Mouse (Mus musculus): ENCODE measurements around the gene Nphp1. TPM values are rescaled to one million over a fixed set of nuclear protein-coding genes. Genes with fewer than 3 reads are reported as not detected.

Nphp1 gene
- total and polyA plus RNA-seq, 3 experiments: 4.6 to 9.7 (median 8.2) TPM

- TF ChIP-seq ZKSCAN1 (IDR thresholded peaks at IDR 0.05; ENCODE audit: borderline replicate concordance, low read depth, low read length): no peak
- TF ChIP-seq POLR2AphosphoS2 (IDR thresholded peaks at IDR 0.05; ENCODE audit: low read depth, low read length): no peak
- no peak for TF ChIP-seq BHLHE40 (IDR thresholded peaks at IDR 0.05; ENCODE audit: low read depth, low read length)
- TF ChIP-seq MXI1 (IDR thresholded peaks at IDR 0.05; ENCODE audit: low read depth, low read length): no peak
- TF ChIP-seq RAD21 (IDR thresholded peaks at IDR 0.05; ENCODE audit: low read depth, low read length): no peak
- no peak for TF ChIP-seq USF2 (conservative IDR thresholded peaks at IDR 0.05; ENCODE audit: low read depth, low read length)
- no peak for TF ChIP-seq MEF2A (IDR thresholded peaks at IDR 0.05; ENCODE audit: borderline replicate concordance, low read depth, low read length)
- no peak for TF ChIP-seq ZNF384 (IDR thresholded peaks at IDR 0.05; ENCODE audit: low read depth, low read length)
- no peak for TF ChIP-seq CHD2 (IDR thresholded peaks at IDR 0.05; ENCODE audit: low read length)
- no peak for TF ChIP-seq EP300 (IDR thresholded peaks at IDR 0.05; ENCODE audit: low read length)
- TF ChIP-seq JUN (IDR thresholded peaks at IDR 0.05; ENCODE audit: insufficient read depth, low read depth, low read length): no peak
- no peak for TF ChIP-seq MYC (IDR thresholded peaks at IDR 0.05; ENCODE audit: low read depth, low read length)
- no peak for TF ChIP-seq NRF1 (IDR thresholded peaks at IDR 0.05; ENCODE audit: low read depth, low read length)
- no peak for TF ChIP-seq ZMIZ1 (IDR thresholded peaks at IDR 0.05; ENCODE audit: low read depth, low read length)
- no peak for TF ChIP-seq MAX (IDR thresholded peaks at IDR 0.05; ENCODE audit: low read length)
- TF ChIP-seq MAFK (IDR thresholded peaks at IDR 0.05; ENCODE audit: insufficient replicate concordance, low read length): no peak
- no peak for TF ChIP-seq ZC3H11A (IDR thresholded peaks at IDR 0.05; ENCODE audit: low read depth, low read length)
- no peak for TF ChIP-seq POLR2A (IDR thresholded peaks at IDR 0.05; ENCODE audit: low read depth, low read length)
- H3K79me2 ChIP-seq (replicated peaks; ENCODE audit: control insufficient read depth, extremely low read depth, insufficient read depth, poor library complexity, severe bottlenecking): no peaks in the 10 kb centered on the region
- no peak overlapping the region for H3K4me2 ChIP-seq (ENCODE audit: insufficient read depth, low read depth, poor library complexity, severe bottlenecking)
- in situ Hi-C loops (cut with MboI; ENCODE audit: low pct_ligation_motif_present, low pct_unique_long_range_greater_than_20kb, low sequenced_read_pairs): no loop called here
- peaks cover 0 to 8% of the 10 kb centered on the region in 2 experiments for H3K36me3 ChIP-seq (replicated peaks in 1 of 2; ENCODE audit: control insufficient read depth in 1 of 2, insufficient read depth in 1 of 2, low read length in 1 of 2)
- no peaks in the 10 kb centered on the region for H3K9me3 ChIP-seq (replicated peaks; ENCODE audit: low read length)
- no peak overlapping the region for H3K4me3 ChIP-seq (replicated peaks in 1 of 3; ENCODE audit: low read depth in 2 of 3, low read length in 2 of 3, poor library complexity in 1 of 3)
- dilution Hi-C loops (cut with MboI; ENCODE audit: extremely low pct_ligation_motif_present, extremely low pct_unique_long_range_greater_than_20kb, low sequenced_read_pairs): no loop called here
- peaks cover 0 to 6% of the 10 kb centered on the region in 2 experiments; a peak in 2 of 4 replicates for H3K4me1 ChIP-seq (ENCODE audit: control insufficient read depth in 1 of 2, insufficient read depth in 2 of 2)
- no peak overlapping the region for H3K9ac ChIP-seq (ENCODE audit: insufficient read depth, low read depth)
- no peaks in the 10 kb centered on the region for H3K27me3 ChIP-seq (replicated peaks)
- DNase-seq (ENCODE audit: extremely low read depth): no peak
- H3K27ac ChIP-seq (ENCODE audit: insufficient read depth, low read depth): no peak overlapping the region
Observed at GRCm38 (mm10) chr2:127759157-127759880, 29.4 kb downstream of the Nphp1 start.

- in situ Hi-C loops (cut with MboI; ENCODE audit: low pct_ligation_motif_present, low pct_unique_long_range_greater_than_20kb, low sequenced_read_pairs): no loop called here
- no peak for DNase-seq (ENCODE audit: extremely low read depth)
- no peak overlapping the region for H3K9ac ChIP-seq (ENCODE audit: insufficient read depth, low read depth)
- no peak overlapping the region for H3K27ac ChIP-seq (ENCODE audit: insufficient read depth, low read depth)
- no peaks in the 10 kb centered on the region for H3K9me3 ChIP-seq (replicated peaks; ENCODE audit: low read length)
- no peaks in the 10 kb centered on the region for H3K79me2 ChIP-seq (replicated peaks; ENCODE audit: control insufficient read depth, extremely low read depth, insufficient read depth, poor library complexity, severe bottlenecking)
- no peaks in the 10 kb centered on the region for H3K27me3 ChIP-seq (replicated peaks)
- H3K4me1 ChIP-seq (ENCODE audit: control insufficient read depth in 1 of 2, insufficient read depth in 2 of 2): peaks cover 2 to 13% of the 10 kb centered on the region in 2 experiments; a peak in 3 of 4 replicates
- TF ChIP-seq MAZ (IDR thresholded peaks at IDR 0.05; ENCODE audit: low read depth, low read length): no peak
- H3K4me2 ChIP-seq (ENCODE audit: insufficient read depth, low read depth, poor library complexity, severe bottlenecking): no peak overlapping the region
- dilution Hi-C loops (cut with MboI; ENCODE audit: extremely low pct_ligation_motif_present, extremely low pct_unique_long_range_greater_than_20kb, low sequenced_read_pairs): no loop called here
- H3K36me3 ChIP-seq (replicated peaks in 1 of 2; ENCODE audit: control insufficient read depth in 1 of 2, insufficient read depth in 1 of 2, low read length in 1 of 2): peaks cover 0 to 8% of the 10 kb centered on the region in 2 experiments
- no peak overlapping the region for H3K4me3 ChIP-seq (replicated peaks in 1 of 3; ENCODE audit: low read depth in 2 of 3, low read length in 2 of 3, poor library complexity in 1 of 3)
Observed at GRCm38 (mm10) chr2:127757171-127757570, 31.5 kb downstream of the Nphp1 start.
